Mouse (Mus musculus) hindbrain, embryonic 11.5 days (tissue): Measurements from ENCODE around the gene Gm3264. TPM values are rescaled to one million over a fixed set of nuclear protein-coding genes. Genes with fewer than 3 reads are reported as not detected.
"Not testable (repeated sequence)": the region's sequence is repeated elsewhere in the genome, so short reads cannot be mapped to it uniquely, and the experiment has no call there.

Experiments
- ATAC-seq: fragments of 200-750 bp; cut with Nextera tagmentation; 2 replicates; pipeline ENCODE4 v1.8.0; 2017; ENCODE audit warnings: mild to moderate bottlenecking, moderate TSS enrichment, moderate library complexity; ENCODE audit not compliant: low FRiP score
- DNase-seq: peaks from one replicate; pipeline ENCODE4 v3.0.0-alpha.2; 2015; ENCODE audit warnings: low spot score
- H3K27ac ChIP-seq: fragments of 300-500 bp; sonication (generic); 2 replicates; pipeline ENCODE4 v1.5.1; 2014; ENCODE audit warnings: mild to moderate bottlenecking, low read depth, low read length
- H3K27me3 ChIP-seq: fragments of 300-500 bp; sonication (generic); 2 replicates; pipeline ENCODE4 v1.6.1; 2014; ENCODE audit warnings: mild to moderate bottlenecking, low read length, moderate library complexity, mixed read lengths; ENCODE audit not compliant: control insufficient read depth, insufficient read depth
- H3K36me3 ChIP-seq: fragments of 300-500 bp; sonication (generic); 2 replicates; pipeline ENCODE4 v1.6.1; 2014; ENCODE audit warnings: mild to moderate bottlenecking, low read length, moderate library complexity, mixed read lengths; ENCODE audit not compliant: control insufficient read depth, insufficient read depth
- H3K4me1 ChIP-seq: fragments of 300-500 bp; sonication (generic); replicated peaks from 2 replicates; pipeline ENCODE4 v1.6.1; 2014; ENCODE audit warnings: low read length, mixed read lengths; ENCODE audit not compliant: control insufficient read depth, insufficient read depth
- H3K4me2 ChIP-seq: fragments of 300-500 bp; sonication (generic); replicated peaks from 2 replicates; pipeline ENCODE4 v1.6.1; 2014; ENCODE audit warnings: mild to moderate bottlenecking, low read depth, low read length
- H3K4me3 ChIP-seq: fragments of 300-500 bp; sonication (generic); 2 replicates; pipeline ENCODE4 v1.5.1; 2014; ENCODE audit warnings: low read depth, low read length
- H3K9ac ChIP-seq: fragments of 300-500 bp; sonication (generic); 2 replicates; pipeline ENCODE4 v1.6.1; 2014; ENCODE audit warnings: low read depth, low read length
- H3K9me3 ChIP-seq: fragments of 300-500 bp; sonication (generic); 2 replicates; pipeline ENCODE4 v1.6.1; 2016; ENCODE audit warnings: low read length; ENCODE audit not compliant: control insufficient read depth
- WGBS: fragments of 180-500 bp; shearing (Covaris S2); extraction: QIAGEN DNeasy Blood & Tissue Kit; methylation state at CpG from one replicate; pipeline ENCODE4 v1.1.7; 2014; 5-methylcytosine and 5-hydroxymethylcytosine counted together
- polyA plus RNA-seq: library from polyadenylated mRNA; unstranded; fragments of >200 nt; fragmentation: Nextera tagmentation; extraction: Ambion mirVana; gene quantifications from 2 replicates; pipeline ENCODE4 v1.2.1, GENCODE M21; 2014

The Gm3264 gene
- 0.28 and 1.3 TPM in 2 replicates for polyA plus RNA-seq

- 1% methylated on average over 15 of the region's 59 CpGs for WGBS
- not testable (repeated sequence) for H3K4me1 ChIP-seq, H3K27me3 ChIP-seq, ATAC-seq, H3K36me3 ChIP-seq, H3K27ac ChIP-seq, H3K9me3 ChIP-seq
- peak within 1 kb of the TSS; percentile 37; the same call in 1 of the 2 replicates for H3K9ac ChIP-seq
- peak within 1 kb of the TSS; percentile 30 for H3K4me3 ChIP-seq
- peak; percentile 23 for DNase-seq
- peak within 1 kb of the TSS; percentile 36 for H3K4me2 ChIP-seq
Measured at GRCm38 (mm10) chr14:4855299-4855980, at the start of gene Gm3264. Gene Gm3264, plus strand, starts transcription at chr14:4855576.

- ATAC-seq, result not testable (repeated sequence)
- 88% methylated on average over 6 of the region's 6 CpGs for WGBS
Measured at GRCm38 (mm10) chr14:4806421-4806820, 49.0 kb upstream of the Gm3264 start.

GRCm38 (mm10) chr14:4821950-4822349, 33.4 kb upstream of the Gm3264 start:
- H3K4me3 ChIP-seq, H3K27me3 ChIP-seq, H3K36me3 ChIP-seq, H3K27ac ChIP-seq, H3K9me3 ChIP-seq, H3K9ac ChIP-seq, ATAC-seq, H3K4me2 ChIP-seq, H3K4me1 ChIP-seq, DNase-seq: not testable (repeated sequence)
- WGBS, result 71% methylated on average over 1 of the region's 7 CpGs

More at GRCm38 (mm10) chr14:4806421-4806820, 49.0 kb upstream of the Gm3264 start:
- not testable (repeated sequence) for H3K4me1 ChIP-seq, H3K36me3 ChIP-seq, H3K4me3 ChIP-seq, H3K27ac ChIP-seq, H3K4me2 ChIP-seq, H3K27me3 ChIP-seq, H3K9me3 ChIP-seq, H3K9ac ChIP-seq, DNase-seq

GRCm38 (mm10) chr14:4837806-4838205, 17.6 kb upstream of the Gm3264 start, which contains the start of gene Gm3269:
Gene Gm3269, plus strand, starts transcription at chr14:4838106.
- not testable (repeated sequence) for H3K4me1 ChIP-seq, H3K4me2 ChIP-seq, DNase-seq, H3K4me3 ChIP-seq, ATAC-seq, H3K27ac ChIP-seq, H3K9me3 ChIP-seq, H3K9ac ChIP-seq, H3K36me3 ChIP-seq, H3K27me3 ChIP-seq
- WGBS, result no CpG with 5 or more reads among the region's 4 CpGs

GRCm38 (mm10) chr14:4892116-4892515, 36.7 kb downstream of the Gm3264 start, which contains the start of gene Gm3278:
Gene Gm3278, plus strand, starts transcription at chr14:4892416.
- ATAC-seq, H3K36me3 ChIP-seq, DNase-seq, H3K9me3 ChIP-seq, H3K4me1 ChIP-seq, H3K27ac ChIP-seq, H3K4me3 ChIP-seq, H3K9ac ChIP-seq, H3K4me2 ChIP-seq, H3K27me3 ChIP-seq: not testable (repeated sequence)
- WGBS, result no CpG with 5 or more reads among the region's 3 CpGs

Other genes starting within 250 kb of the Gm3264 start
- not detected in 2 replicates for gene Gm8159, start 223.2 kb upstream of the Gm3264 start, polyA plus RNA-seq
- gene Gm3239, start 191.4 kb upstream of the Gm3264 start, polyA plus RNA-seq, result 0.45 TPM in 1 of 2 replicates, not detected in the other
- gene Gm7876, start 146.3 kb upstream of the Gm3264 start, polyA plus RNA-seq, result not detected in 2 replicates
- gene Gm3252, start 128.8 kb upstream of the Gm3264 start, polyA plus RNA-seq, result 0.11 and 0.63 TPM in 2 replicates
- gene Gm9602, start 79.2 kb upstream of the Gm3264 start, polyA plus RNA-seq, result not detected in 2 replicates
- not detected in 2 replicates for gene Gm3269, start 17.5 kb upstream of the Gm3264 start, polyA plus RNA-seq
- 0.22 TPM in 1 of 2 replicates, not detected in the other for gene Gm3278, start 36.8 kb downstream of the Gm3264 start, polyA plus RNA-seq
- gene Gm8297, start 128.4 kb downstream of the Gm3264 start, polyA plus RNA-seq, result not detected in 2 replicates
- gene Gm3298, start 160.3 kb downstream of the Gm3264 start, polyA plus RNA-seq, result 0.64 and 0.93 TPM in 2 replicates
- gene 4930555G01Rik, start 195.1 kb downstream of the Gm3264 start, polyA plus RNA-seq, result not detected in 2 replicates
- 2.3 and 2.7 TPM in 2 replicates for gene Gm8281, start 215.5 kb downstream of the Gm3264 start, polyA plus RNA-seq